Mouse (Mus musculus) cerebellum, adult 18-20 months (tissue): Measurements from ENCODE around the gene Fbxo33.

Experiments used
- DNase-seq, 2 experiments: peaks; one replicate each; pipeline ENCODE4 v3.0.0; 2021

Fbxo33 gene

DNA sequence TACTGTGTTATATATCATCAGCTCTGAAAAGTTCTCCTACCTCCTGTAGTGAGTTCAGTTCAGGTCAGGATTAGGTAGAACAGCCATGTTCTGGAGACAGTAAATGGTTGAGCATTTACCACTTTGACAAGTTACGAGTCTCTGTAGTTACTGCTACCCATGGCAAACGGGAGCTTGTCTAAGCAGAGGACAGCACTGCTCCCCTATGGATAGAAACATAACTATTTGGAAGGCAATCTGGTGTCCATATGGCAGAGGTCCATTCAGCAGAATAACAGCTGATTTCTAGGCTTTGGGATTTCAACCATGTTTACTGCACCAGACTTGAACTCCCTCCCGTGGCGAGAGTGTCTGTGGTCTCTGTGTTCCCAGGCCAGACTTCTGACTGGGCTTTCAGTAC is 23.6 kb downstream of the Fbxo33 start:
- peak; percentile 40 to 60 for DNase-seq

DNA sequence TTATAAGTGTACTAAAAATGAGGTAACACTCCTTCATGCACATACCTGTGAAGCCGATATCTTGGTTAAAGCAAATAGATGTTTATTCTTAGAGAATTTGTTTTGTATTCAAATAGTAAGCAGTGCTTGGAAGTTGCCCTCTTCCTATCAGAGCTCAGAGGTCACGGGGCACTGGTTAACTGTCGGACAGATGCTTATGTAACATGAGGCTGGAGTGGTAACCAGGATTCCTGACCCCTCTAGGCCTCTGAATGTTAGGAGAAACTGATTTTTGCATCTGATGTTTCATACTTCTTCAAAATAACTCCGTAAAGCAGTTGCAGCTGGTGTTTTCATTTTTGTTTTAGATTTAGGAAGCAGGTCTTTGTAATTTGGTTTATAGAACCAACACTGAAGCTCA is 24.5 kb downstream of the Fbxo33 start:
- DNase-seq, result no peak

DNA sequence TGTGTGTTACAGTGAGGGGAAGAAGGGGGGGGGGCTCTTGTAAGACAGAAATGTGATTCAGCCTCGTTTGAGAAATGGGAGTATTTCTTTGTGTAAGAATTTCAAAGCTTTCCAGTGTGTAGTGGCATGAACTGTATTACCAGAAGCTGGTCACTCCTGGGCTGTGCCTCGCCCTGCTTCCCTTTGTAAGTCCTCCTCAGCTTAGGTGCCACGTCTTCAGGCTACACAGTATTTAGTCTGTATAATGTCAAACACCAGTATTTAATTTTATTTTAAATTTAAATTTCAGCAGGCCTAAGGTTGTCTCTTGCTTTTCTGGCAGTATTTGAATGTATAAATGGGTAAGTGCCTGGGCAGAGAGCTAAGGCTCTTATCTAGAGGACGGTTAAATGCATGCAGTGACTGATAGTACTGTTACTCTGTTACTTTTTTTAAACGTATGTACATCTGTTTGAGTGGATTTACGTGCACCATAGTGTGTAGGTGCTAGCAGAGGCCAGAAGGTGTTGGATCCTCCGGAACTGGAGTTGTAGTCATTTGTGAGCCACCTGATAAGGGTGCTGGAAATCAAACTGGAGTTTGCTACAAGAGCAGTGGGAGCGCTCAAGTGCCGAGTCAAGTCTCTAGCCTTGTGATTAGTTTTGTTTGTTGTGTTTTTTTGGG is 25.1 kb downstream of the Fbxo33 start:
- no peak for DNase-seq

DNA sequence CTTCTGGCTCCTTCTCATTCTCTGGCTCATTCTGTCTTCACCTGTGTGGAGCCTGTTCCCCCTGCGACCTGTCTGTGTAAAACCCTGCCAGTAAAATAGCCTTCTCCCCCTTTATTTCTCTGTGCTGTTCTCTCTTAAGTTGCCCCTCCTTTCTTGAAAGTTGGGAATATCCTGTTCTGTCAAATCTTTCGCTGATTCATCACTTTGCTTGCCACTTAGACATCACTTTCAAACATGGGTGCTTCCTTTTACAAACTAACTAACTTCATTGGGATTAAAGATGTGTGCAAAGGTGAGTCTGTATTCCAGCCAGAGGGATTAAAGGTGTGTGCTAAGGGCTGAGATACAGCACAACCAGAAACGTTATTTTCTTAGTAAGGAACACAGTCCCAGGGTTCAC is 25.9 kb downstream of the Fbxo33 start:
- no peak for DNase-seq

DNA sequence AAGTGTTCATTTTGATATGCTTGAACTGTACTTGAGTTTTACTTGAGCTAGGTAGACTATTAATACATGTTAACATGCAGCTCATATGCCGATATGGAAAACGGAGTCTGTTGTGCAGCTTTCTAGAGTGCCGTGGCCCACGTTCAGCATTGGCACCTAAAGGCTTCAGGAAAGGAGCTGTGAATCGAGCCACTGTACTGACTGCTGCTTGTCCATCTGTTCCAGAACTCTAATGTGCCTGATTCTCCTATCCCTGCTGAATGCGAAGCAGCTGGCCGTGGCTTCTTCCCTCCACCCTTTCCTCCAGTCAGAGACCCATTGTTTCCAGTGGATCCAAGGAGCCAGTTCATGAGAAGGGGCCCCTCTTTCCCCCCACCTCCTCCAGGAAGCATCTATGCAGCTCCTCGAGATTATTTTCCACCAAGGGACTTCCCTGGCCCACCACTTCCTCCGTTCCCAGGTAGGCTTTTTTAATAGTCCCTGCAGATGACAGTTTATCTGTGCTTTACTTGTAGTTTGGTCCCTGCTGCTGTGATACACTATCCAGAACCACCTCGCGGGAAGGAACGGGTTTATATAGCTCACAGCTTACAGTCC is 31.3 kb downstream of the Fbxo33 start:
- DNase-seq, result no peak

DNA sequence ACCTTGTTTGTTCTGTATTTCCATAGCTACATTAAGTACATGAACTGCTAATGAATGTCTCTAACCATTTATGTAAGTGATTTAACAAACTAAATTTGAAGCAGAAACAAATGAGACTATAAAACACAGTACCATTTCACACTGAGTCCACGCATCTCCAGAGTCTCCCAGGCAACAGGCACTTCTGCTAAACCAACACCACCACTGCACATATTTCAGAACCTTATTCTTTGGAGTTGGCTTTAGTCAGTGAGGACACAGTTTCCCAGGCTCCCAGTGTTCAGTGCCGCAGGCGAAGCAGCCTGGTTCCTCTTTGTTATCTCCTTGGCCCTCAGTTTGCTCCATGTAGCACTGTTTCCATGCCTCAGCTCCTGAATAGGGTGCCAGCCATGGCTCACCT is 41.7 kb downstream of the Fbxo33 start:
- DNase-seq, result no peak

DNA sequence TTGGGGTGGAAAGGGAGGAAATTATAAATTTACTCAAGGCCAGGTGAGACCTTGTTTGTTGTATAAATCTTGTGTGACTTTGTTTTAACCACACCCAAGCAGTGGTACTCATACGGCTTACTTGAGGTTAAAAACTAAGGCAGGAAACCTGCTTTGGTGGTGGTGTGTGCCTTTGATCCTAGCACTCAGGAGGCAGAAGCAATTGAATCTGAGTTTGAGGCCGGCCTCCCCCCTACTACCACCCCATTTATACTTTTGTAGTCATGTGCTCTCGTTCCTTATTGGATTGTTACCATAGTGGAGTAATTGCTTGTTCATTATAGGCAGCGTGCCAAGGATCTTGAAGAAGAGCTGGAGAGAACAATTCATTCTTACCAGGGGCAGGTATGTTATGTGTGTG is 49.6 kb downstream of the Fbxo33 start:
- DNase-seq, result no peak

DNA sequence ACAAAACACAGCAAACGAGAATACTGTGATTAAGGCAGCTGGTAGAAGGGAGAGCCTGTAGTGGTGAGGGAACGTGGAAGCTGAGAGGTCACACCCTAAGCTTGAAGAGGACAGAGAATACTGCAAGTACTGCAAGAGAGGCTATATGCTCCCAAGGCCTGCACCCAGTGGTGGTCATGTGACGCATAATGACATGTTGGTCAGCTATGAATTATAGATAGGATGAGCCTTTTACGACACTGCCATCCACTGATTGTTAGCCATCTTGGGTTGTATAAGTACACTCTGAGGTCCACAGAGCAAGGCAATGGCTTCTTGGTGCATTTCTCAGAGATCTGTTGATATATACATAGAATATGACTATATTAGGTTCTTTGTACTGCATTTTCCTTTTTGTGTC is 53.0 kb downstream of the Fbxo33 start:
- DNase-seq, result no peak

DNA sequence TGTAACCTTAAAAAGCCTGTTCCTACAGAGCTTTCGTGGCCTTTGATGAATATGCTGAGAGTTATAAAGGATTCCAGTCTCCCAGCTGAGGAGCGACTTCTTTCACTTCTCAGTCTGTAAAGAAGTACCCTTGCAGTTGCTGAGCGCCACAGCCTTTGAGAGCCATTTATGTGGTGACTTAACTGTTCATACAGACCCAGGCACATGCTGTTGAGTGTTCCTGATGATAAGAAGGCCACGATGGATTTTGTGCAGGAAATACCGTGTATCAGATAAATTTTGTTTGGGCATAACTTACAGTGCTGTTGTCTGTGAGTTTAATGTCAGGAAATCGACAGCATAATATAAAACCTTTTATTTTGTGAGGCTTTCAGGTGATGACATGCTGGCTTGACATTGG is 55.0 kb downstream of the Fbxo33 start:
- no peak for DNase-seq

DNA sequence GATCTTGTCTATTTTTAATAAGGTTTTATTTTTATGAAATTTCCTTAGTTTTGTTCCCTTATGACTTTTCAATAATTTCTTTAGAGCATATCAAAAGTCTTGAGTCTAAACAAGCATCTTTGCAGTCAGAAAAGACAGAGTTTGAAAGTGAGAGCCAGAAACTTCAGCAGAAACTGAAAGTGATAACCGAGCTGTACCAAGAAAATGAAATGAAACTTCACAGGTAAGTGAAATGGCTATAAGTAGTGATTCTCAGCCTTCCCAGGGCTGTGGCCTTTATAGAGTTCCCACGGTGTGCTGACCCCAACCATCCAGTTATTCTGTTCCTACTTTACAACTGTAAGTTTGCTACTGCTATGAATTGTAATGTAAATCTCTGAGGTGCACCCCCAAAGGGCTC is 56.7 kb downstream of the Fbxo33 start:
- no peak for DNase-seq

DNA sequence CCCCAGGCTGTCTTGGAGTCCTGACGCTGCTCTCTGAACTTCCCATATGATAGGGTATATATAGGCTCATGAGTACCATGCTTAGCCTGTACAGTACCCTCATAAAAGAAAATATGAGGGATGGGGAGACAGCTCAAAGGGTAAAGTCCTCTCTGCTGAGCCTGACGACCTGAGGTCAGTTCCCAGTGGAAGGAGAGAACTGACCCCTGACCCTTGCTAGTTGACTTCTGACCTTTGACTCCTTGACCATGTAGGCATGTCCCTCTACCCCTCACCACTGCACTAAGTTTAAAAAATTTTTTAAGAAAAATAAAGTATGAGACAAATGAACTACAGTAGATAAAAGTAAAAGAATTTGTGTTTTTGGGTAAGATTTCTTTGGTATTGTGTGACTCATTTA is 58.4 kb downstream of the Fbxo33 start:
- DNase-seq, result no peak
